Mouse (Mus musculus) left cerebral cortex, adult 2 months (tissue): ENCODE measurements at regions not wholly inside any gene's neighbourhood (a gene's known extent, or its start where the extent isn't known, plus 50 kb on each side); places are given as distances from the start of the nearest gene placed in this dataset.

Experiments
- DNase-seq, 2 experiments: peaks; one replicate each; pipeline ENCODE4 v3.0.0; 2021 to 2022; ENCODE audit warnings: low spot score in 2 of 2, mixed read lengths in 1 of 2; ENCODE audit errors: extremely low spot score in 1 of 2
- H3K27ac ChIP-seq: fragments of 200-600 bp; 2 replicates; pipeline ENCODE4 v1.8.1; 2022
- H3K4me3 ChIP-seq: fragments of 200-600 bp; 2 replicates; pipeline ENCODE4 v1.8.1; 2022
- CTCF ChIP-seq: fragments of 200-600 bp; IDR thresholded peaks from 2 replicates; pipeline ENCODE4 v1.8.1; 2022; ENCODE audit warnings: antibody characterized with exemption, mild to moderate bottlenecking, moderate library complexity
- intact Hi-C: fragments of 180-260 bp; cut with DNase I; formaldehyde crosslinking; loops from one replicate; pipeline ENCODE4 v1.15.1; 2025

- DNase-seq, result no peak
- intact Hi-C loops, result loop anchor here (10.0 kb wide), 1 partner anchor 281 kb away; no protein-coding TSS in a partner anchor
- Histone ChIP-seq H3K4me3 (no peak overlapping the region), H3K27ac (no peak overlapping the region)
- no peak for TF ChIP-seq CTCF
These were observed 96.9 kb upstream of the Mgme1 start for GRCm38 (mm10) chr2:144173358-144174106.

DNA sequence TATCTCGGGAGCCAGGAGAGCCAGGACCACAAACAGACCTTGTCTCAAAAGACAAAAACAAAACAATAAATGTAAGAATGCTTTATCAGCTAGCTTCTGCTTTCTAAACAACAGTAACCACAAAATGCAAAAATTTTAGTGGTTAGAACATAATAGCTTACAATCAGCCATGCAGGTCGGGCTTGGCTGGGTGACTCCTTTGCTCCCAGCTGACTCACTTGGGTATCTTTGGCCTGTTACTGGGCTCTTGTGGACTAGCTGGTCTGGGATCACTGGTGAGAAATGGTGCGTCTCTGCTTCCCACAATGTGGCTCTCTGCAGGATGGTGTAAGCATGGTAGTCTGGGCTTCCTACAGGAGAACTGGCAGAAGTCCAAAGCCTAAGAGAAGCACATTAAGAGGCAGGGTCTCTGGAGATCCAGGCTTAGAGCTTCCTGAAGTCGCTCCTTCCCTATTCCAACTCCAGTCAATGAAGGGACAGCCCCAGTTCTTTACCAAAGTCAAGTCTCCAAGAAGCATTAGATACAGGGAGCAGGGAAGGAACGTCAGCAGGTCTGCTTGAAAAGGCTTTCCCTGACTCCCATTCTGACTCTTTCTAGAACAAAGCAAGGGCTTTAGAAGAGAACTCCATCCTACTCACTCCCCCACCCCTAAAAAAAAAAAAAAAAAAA, 96.0 kb upstream of the Mgme1 start:
- intact Hi-C loops, result loop anchor here (10.0 kb wide), 1 partner anchor 280 kb away; no protein-coding TSS in a partner anchor
- DNase-seq, result no peak
- Histone ChIP-seq H3K4me3 (no peak overlapping the region), H3K27ac (no peak overlapping the region)
- TF ChIP-seq CTCF, result no peak

DNA sequence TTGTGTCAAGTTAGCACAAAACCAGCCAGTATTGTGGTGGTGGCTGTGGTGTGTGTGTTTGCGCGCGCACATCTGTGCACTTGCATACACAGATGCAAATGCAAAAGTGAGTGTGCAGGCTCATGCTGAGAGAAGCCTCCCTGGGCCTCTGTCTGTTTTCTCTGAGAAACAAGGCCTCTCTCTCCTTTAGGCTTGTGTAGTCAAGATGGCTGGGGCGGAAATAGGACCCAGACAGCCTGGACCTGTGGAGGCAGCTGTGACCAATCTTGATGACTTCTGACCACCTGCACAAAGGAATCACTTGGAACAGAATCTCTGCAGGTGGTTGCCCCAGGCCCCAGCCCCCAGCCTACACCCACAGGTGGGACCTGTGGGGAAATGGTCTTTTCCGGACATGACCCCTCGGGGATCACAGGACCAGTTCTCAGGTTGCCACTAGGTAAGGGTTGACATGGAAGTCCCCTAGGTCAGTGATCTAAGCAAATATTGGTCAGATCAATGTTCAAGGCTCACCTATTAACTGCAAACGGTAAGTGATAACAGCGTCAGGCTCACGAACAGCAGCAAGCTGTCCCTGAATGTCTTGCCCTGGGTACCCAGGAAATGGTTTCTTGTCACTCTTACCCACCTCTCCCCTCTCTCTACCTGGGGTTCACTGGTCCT, 93.8 kb upstream of the Mgme1 start:
- intact Hi-C loops, result loop anchor here (10.0 kb wide), 1 partner anchor 278 kb away; no protein-coding TSS in a partner anchor
- no peak for TF ChIP-seq CTCF
- DNase-seq, result no peak
- Histone ChIP-seq H3K4me3 (no peak overlapping the region), H3K27ac (no peak overlapping the region)

GRCm38 (mm10) chr2:144177268-144177667, 93.2 kb upstream of the Mgme1 start:
- no peak overlapping the region for H3K4me3 ChIP-seq
- TF ChIP-seq CTCF, result no peak
- no peak overlapping the region for H3K27ac ChIP-seq
- intact Hi-C loops, result loop anchor here (10.0 kb wide), 1 partner anchor 278 kb away; no protein-coding TSS in a partner anchor
- no peak for DNase-seq

DNA sequence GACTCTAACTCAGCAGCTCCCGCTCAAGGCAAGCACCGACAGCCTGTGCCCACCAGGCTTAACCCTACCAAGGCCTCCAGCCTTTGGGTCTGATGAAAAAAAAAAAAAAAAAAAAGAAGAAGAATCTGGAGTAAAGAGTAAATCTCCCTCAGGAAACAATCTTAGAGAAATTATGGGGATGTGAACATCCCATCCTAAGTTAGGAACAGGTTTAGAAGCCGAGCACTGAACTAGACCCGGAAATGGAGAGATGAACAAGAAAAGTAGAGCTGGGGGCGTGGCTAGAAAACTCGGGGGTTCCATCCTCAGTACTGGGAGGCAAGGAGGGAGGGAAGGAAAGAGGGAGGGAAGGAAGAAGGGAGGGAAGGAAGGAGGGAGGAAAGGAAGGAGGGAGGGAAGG, 92.5 kb upstream of the Mgme1 start:
- no peak overlapping the region for H3K4me3 ChIP-seq
- H3K27ac ChIP-seq, result no peak overlapping the region
- no peak for TF ChIP-seq CTCF
- no peak for DNase-seq
- intact Hi-C loops, result loop anchor here (10.0 kb wide), 1 partner anchor 277 kb away; no protein-coding TSS in a partner anchor

GRCm38 (mm10) chr2:144182108-144182507, 88.4 kb upstream of the Mgme1 start:
- Histone ChIP-seq H3K4me3 (no peak overlapping the region), H3K27ac (no peak overlapping the region)
- intact Hi-C loops, result no loop called here
- no peak for DNase-seq
- TF ChIP-seq CTCF, result no peak

DNA sequence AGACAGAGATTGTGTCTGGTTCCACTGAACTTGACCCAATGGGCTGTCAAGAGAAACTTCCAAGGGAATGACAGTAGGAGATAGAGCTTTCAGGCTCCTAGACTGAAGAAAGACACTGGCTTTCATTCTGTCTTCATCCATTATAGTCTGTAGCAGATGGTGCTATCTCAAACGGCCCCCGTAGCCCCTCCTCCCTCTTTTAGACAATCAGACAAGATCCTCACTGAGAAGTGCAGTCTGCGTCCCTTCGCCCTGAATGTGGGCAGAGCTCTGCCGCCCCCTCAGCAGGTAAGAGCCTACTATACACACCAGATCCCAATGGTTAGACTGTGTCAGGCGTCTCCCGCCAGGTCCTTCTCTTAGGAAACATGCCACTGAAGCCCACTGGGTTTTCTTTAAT, 87.9 kb upstream of the Mgme1 start:
- H3K27ac ChIP-seq, result no peak overlapping the region
- intact Hi-C loops, result no loop called here
- no peak overlapping the region for H3K4me3 ChIP-seq
- no peak for DNase-seq
- TF ChIP-seq CTCF, result no peak

DNA sequence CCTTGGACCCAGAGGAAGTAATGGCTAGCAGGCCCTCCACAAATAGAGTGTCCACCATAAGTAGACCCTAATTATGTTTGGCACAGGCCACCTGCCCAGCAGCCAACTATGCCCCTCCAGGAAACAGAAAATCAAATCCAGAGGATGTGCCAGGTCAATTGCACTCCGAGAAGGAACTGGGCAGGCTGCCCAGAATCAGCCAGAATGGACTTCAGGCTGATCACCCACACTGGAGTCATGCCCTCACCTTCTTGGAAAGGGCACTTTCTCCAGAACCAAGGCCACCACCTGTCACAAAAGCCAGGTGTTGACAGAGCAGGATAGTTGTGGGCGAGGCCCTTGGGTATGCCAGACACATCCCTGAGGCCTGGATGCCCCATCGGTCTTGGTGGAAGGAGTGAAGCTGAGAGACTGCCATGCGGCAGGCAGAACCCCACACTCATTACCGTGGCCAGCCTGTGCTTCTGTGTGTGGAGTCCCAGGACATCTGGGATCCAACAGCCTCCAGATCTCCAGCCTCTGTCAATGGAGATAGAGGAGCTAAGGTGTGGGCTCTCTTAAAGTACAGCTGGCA, 87.0 kb upstream of the Mgme1 start:
- H3K4me3 ChIP-seq, result no peak overlapping the region
- no peak for DNase-seq
- H3K27ac ChIP-seq, result no peak overlapping the region
- no peak for TF ChIP-seq CTCF
- intact Hi-C loops, result no loop called here

DNA sequence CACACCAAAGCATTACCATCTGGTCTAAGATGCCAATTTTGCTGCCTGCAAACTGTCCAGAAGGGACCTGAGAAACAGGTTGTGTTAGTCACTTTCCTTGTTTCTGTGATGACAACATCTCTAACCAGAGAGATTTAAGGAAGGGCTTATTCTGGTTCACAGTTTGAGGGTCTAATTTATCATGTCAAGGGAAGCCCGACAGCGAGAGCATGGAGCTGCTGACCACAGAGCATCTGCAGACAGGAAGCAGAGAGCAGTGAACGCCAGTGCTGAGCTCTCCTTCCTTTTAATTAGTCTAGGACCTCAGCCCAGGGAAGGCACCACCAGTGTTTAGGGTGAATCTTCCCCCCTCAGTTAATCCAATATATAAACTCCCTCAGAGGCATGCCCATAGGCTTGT, 85.3 kb upstream of the Mgme1 start:
- Histone ChIP-seq H3K27ac (no peak overlapping the region), H3K4me3 (no peak overlapping the region)
- TF ChIP-seq CTCF, result no peak
- DNase-seq, result no peak
- intact Hi-C loops, result no loop called here

- TF ChIP-seq CTCF, result no peak
- intact Hi-C loops, result no loop called here
- no peak overlapping the region for H3K4me3 ChIP-seq
These were observed 84.0 kb upstream of the Mgme1 start for GRCm38 (mm10) chr2:144186426-144186825.

DNA sequence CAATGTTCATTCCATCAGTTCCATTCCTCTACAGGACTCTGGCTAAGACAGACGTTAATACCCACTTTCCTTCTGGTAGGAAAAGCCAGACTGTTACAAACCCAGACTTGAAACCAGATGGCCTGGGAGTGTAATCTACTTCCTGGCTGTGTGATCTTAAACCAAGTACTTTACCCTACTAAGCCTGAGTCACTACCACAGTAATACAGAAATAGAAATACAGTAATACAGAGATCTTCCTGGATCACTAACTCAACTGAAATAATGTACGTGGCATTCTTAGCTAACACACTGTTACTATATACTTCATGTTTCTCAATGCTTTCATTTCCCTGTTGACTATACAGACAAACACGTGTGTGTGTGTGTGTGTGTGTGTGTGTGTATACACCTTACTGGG, 82.4 kb upstream of the Mgme1 start:
- intact Hi-C loops, result no loop called here
- no peak for DNase-seq
- Histone ChIP-seq H3K4me3 (no peak overlapping the region), H3K27ac (no peak overlapping the region)
- TF ChIP-seq CTCF, result no peak

More at GRCm38 (mm10) chr2:144186426-144186825, 84.0 kb upstream of the Mgme1 start:
- DNase-seq, result no peak
- H3K27ac ChIP-seq, result no peak overlapping the region

DNA sequence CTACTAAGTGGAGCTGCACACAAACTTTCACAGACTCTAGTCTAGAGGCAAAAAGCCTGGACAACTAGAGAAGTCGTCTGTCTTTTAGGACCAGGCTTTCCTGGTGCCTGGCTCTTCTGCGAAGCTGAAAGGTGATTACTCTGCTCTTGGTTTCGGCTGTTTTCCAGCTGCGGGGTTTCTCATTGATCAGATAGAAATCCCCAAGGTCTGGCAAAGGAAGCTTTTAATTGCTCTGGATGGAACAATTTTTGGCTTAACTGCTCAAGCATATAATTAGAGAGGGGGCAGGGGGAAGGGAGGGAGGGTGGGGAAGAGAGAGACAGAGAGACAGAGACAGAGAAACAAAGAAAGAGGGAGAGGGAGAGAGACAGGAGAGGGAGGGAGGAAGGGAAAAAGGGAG, 82.0 kb upstream of the Mgme1 start:
- TF ChIP-seq CTCF, result no peak
- DNase-seq, result no peak
- Histone ChIP-seq H3K4me3 (no peak overlapping the region), H3K27ac (no peak overlapping the region)
- intact Hi-C loops, result no loop called here
